8 mouse cellular contexts compared by ENCODE assay signal in the genomic region with DNA sequence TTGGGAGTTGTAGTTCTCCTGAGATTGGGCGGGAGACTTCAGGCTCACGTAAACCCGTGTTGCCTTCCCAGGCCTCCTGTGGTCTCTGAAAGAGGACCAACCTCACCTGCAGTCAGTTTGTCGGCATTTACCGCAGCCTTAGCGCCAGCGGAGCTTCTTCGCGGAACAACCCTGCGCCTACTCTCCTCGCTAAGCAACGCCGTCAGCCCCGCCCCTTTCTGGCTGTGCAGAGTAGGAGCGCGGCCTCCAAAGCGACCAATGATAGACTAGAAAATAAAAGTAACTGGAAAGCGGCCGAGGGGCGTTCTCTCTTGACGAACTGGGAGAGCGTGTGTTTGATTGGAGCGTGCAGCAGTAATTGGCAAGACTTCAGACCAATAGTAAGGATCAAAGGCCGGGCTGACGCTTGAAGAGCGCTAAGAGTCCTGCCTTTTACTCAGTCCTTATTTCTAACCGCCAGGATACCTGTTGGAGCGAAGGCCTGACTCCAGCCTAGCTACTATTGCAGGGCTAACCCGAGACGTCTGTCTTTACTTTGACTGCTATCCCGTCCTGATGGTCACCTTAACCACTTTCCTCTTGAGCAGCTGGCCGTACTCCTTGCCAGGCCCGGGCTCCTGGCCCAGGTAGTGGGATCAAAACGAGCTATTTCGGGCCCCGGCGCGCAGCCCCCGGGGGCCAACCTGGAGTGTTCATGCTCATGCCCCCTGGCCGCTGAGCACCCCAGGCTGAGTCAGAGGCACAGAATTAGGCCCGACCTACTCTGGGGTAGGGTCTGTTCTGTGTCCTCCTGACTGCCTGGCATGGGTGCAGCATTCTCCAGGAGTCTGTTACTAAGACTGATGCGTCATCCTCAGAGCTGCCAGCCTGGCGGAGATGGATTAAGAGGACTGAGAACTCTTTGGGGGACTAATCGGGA. TPM values are rescaled to one million over a fixed set of nuclear protein-coding genes. Genes with fewer than 3 reads are reported as not detected.
A peak's percentile ranks its signal among the peaks of the same experiment; 100 is the strongest.
DNase-seq lines count a peak whose midpoint lies in the region; ATAC-seq and TF ChIP-seq lines count a peak whose summit lies in the region.

A gene (plus strand): TSS at position 77 of the 919 bp plus-strand sequence.
A gene (minus strand): TSS at position 198 of the 919 bp plus-strand sequence.

- no peaks in the 10 kb centered on the region for H3K27me3 ChIP-seq in kidney, embryonic 14.5 days (ENCODE audit: control insufficient read depth, insufficient read depth, low read length)
- no peaks in the 10 kb centered on the region for H3K27me3 ChIP-seq in limb, embryonic 15.5 days

- TF ChIP-seq CTCF in bone marrow macrophage, adult 2 months (IDR thresholded peaks at IDR 0.05; ENCODE audit: low read depth, low read length), result no peak
- no peak for TF ChIP-seq CTCF in embryonic fibroblast, embryonic 13.5 days (IDR thresholded peaks at IDR 0.05; ENCODE audit: borderline replicate concordance, insufficient read depth, low read length)

- WGBS in kidney, embryonic 14.5 days, result under 1% methylated on average over 44 of the region's 44 CpGs
- WGBS in limb, embryonic 15.5 days, result under 1% methylated on average over 44 of the region's 44 CpGs

- ATAC-seq in kidney, embryonic 14.5 days (ENCODE audit: low FRiP score, low TSS enrichment), result peak; percentile 95
- peak; percentile 94 for ATAC-seq in limb, embryonic 15.5 days (ENCODE audit: insufficient number of reproducible peaks, low FRiP score, low TSS enrichment, low read depth)

- peak; percentile 99 for DNase-seq in A20 (ENCODE audit: low read depth, low spot score)
- DNase-seq in heart, adult 9 months (ENCODE audit: low spot score in 2 of 2), result peak; percentile 98 to 99
- DNase-seq in monocyte, adult 2 months (ENCODE audit: low read depth in 1 of 2, low spot score in 2 of 2), result peak; percentile 85 to 88
- DNase-seq in spleen, postnatal 36 days (ENCODE audit: low spot score in 2 of 2), result peak; percentile 95 to 98

- H3K4me1 ChIP-seq in bone marrow macrophage, adult 2 months (ENCODE audit: control insufficient read depth, insufficient read depth, low read length), result peaks cover 5% of the 10 kb centered on the region
- no peaks in the 10 kb centered on the region for H3K4me1 ChIP-seq in embryonic fibroblast, embryonic 13.5 days (ENCODE audit: control insufficient read depth, insufficient read depth, low read length)
- H3K4me1 ChIP-seq in kidney, embryonic 14.5 days (ENCODE audit: control insufficient read depth, insufficient read depth, low read length), result peaks cover 8% of the 10 kb centered on the region; the same call in 1 of the 2 replicates
- H3K4me1 ChIP-seq in limb, embryonic 15.5 days, result peaks cover 17% of the 10 kb centered on the region

- peaks cover 49% of the 10 kb centered on the region for H3K36me3 ChIP-seq in kidney, embryonic 14.5 days (ENCODE audit: control insufficient read depth, insufficient read depth, low read length)
- peaks cover 36% of the 10 kb centered on the region for H3K36me3 ChIP-seq in limb, embryonic 15.5 days

- H3K4me3 ChIP-seq in bone marrow macrophage, adult 2 months (ENCODE audit: insufficient read depth, low read length), result peak within 1 kb of the TSS; percentile 89
- peak within 1 kb of the TSS; percentile 88 for H3K4me3 ChIP-seq in embryonic fibroblast, embryonic 13.5 days (ENCODE audit: insufficient read depth, low read length)
- peak within 1 kb of the TSS; percentile 76 for H3K4me3 ChIP-seq in kidney, embryonic 14.5 days (ENCODE audit: low read length)
- H3K4me3 ChIP-seq in limb, embryonic 15.5 days, result peak within 1 kb of the TSS; percentile 79

- no peak for TF ChIP-seq POLR2A in bone marrow macrophage, adult 2 months (IDR thresholded peaks at IDR 0.05; ENCODE audit: borderline replicate concordance, low read depth, low read length)
- peak; percentile 96 for TF ChIP-seq POLR2A in embryonic fibroblast, embryonic 13.5 days (IDR thresholded peaks at IDR 0.05; ENCODE audit: low read depth, low read length)

- H3K27ac ChIP-seq in bone marrow macrophage, adult 2 months (ENCODE audit: insufficient read depth, low read depth, low read length), result peak within 1 kb of the TSS; percentile 83
- H3K27ac ChIP-seq in embryonic fibroblast, embryonic 13.5 days (ENCODE audit: insufficient read depth, low read length), result peak within 1 kb of the TSS; percentile 96
- peak within 1 kb of the TSS; percentile 98 for H3K27ac ChIP-seq in kidney, embryonic 14.5 days (ENCODE audit: low read depth, low read length)
- H3K27ac ChIP-seq in limb, embryonic 15.5 days, result peak within 1 kb of the TSS; percentile 99

- no peaks in the 10 kb centered on the region for H3K9me3 ChIP-seq in kidney, embryonic 14.5 days (ENCODE audit: control insufficient read depth, low read length)
- no peaks in the 10 kb centered on the region for H3K9me3 ChIP-seq in limb, embryonic 15.5 days

- H3K4me2 ChIP-seq in kidney, embryonic 14.5 days (replicated peaks; ENCODE audit: low read depth, low read length), result peak within 1 kb of the TSS; percentile 92
- peak within 1 kb of the TSS; percentile 96 for H3K4me2 ChIP-seq in limb, embryonic 15.5 days

- peak within 1 kb of the TSS; percentile 70 for H3K9ac ChIP-seq in kidney, embryonic 14.5 days (ENCODE audit: low read depth, low read length)
- H3K9ac ChIP-seq in limb, embryonic 15.5 days, result peak within 1 kb of the TSS; percentile 69

RNA-seq across cellular contexts. Expression of the first gene that starts in this region (rescaled TPM):
- 12.0 and 14.6 TPM in 2 replicates for polyA plus RNA-seq in bone marrow macrophage, adult 2 months (2012; ENCODE audit: insufficient read depth, insufficient read length, missing spikeins)
- 55.6 and 58.1 TPM in 2 replicates for polyA plus RNA-seq in embryonic fibroblast, embryonic 13.5 days (2011; ENCODE audit: insufficient read length, low read depth, missing spikeins)
- polyA plus RNA-seq in kidney, embryonic 14.5 days (2014; fragmentation: Nextera tagmentation; extraction: Ambion mirVana), result 8.9 and 9.2 TPM in 2 replicates
- 17.6 and 29.4 TPM in 2 replicates for polyA plus RNA-seq in limb, embryonic 15.5 days (2015; fragmentation: Nextera tagmentation; extraction: Ambion mirVana)

RNA-seq across cellular contexts. Expression of the second gene that starts in this region (rescaled TPM):
- 8.8 and 12.2 TPM in 2 replicates for polyA plus RNA-seq in bone marrow macrophage, adult 2 months (2012; ENCODE audit: insufficient read depth, insufficient read length, missing spikeins)
- polyA plus RNA-seq in embryonic fibroblast, embryonic 13.5 days (2011; ENCODE audit: insufficient read length, low read depth, missing spikeins), result 7.7 and 8.0 TPM in 2 replicates
- 15.2 and 25.0 TPM in 2 replicates for polyA plus RNA-seq in kidney, embryonic 14.5 days (2014; fragmentation: Nextera tagmentation; extraction: Ambion mirVana)
- polyA plus RNA-seq in limb, embryonic 15.5 days (2015; fragmentation: Nextera tagmentation; extraction: Ambion mirVana), result 11.3 and 12.1 TPM in 2 replicates

Comparison
In these comparisons a context has a peak if more than half of its experiments do, and no peak if none do; other contexts are left out.
1. Peak in every context shown above with its lines: DNase-seq, ATAC-seq, H3K4me3 ChIP-seq and H3K27ac ChIP-seq.